Mouse (Mus musculus) liver, embryonic 13.5 days (tissue): ENCODE data around the gene Map1lc3a. TPM values are rescaled to one million over a fixed set of nuclear protein-coding genes. Genes with fewer than 3 reads are reported as not detected.

ENCODE experiments used
- ATAC-seq: fragments of 200-750 bp; cut with Nextera tagmentation; 2 replicates; pipeline ENCODE4 v1.8.0; 2017; ENCODE audit warnings: low read depth, mild to moderate bottlenecking, moderate number of reproducible peaks, moderate library complexity
- DNase-seq: peaks from one replicate; pipeline ENCODE4 v3.0.0; 2022
- H3K27ac ChIP-seq: fragments of 300-500 bp; sonication (generic); 2 replicates; pipeline ENCODE4 v1.5.1; 2015; ENCODE audit warnings: moderate library complexity, mild to moderate bottlenecking, inconsistent platforms
- H3K27me3 ChIP-seq: fragments of 300-500 bp; sonication (generic); 2 replicates; pipeline ENCODE4 v1.6.1; 2015; ENCODE audit warnings: mild to moderate bottlenecking, inconsistent platforms
- H3K36me3 ChIP-seq: fragments of 300-500 bp; sonication (generic); 2 replicates; pipeline ENCODE4 v1.6.1; 2015; ENCODE audit warnings: mild to moderate bottlenecking, inconsistent platforms
- H3K4me1 ChIP-seq: fragments of 300-500 bp; sonication (generic); replicated peaks from 2 replicates; pipeline ENCODE4 v1.6.1; 2015; ENCODE audit warnings: inconsistent platforms
- H3K4me2 ChIP-seq: fragments of 300-500 bp; sonication (generic); 2 replicates; pipeline ENCODE4 v1.6.1; 2015; ENCODE audit warnings: inconsistent platforms, mild to moderate bottlenecking, moderate library complexity
- H3K4me3 ChIP-seq: fragments of 300-500 bp; sonication (generic); replicated peaks from 2 replicates; pipeline ENCODE4 v1.5.1; 2015; ENCODE audit warnings: mild to moderate bottlenecking, inconsistent platforms
- H3K9ac ChIP-seq: fragments of 300-500 bp; sonication (generic); 2 replicates; pipeline ENCODE4 v1.6.1; 2015; ENCODE audit warnings: mild to moderate bottlenecking, inconsistent platforms
- H3K9me3 ChIP-seq: fragments of 300-500 bp; sonication (generic); replicated peaks from 2 replicates; pipeline ENCODE4 v1.6.1; 2016; ENCODE audit warnings: inconsistent platforms
- WGBS: fragments of 180-500 bp; shearing (Covaris S2); methylation state at CpG from one replicate; pipeline ENCODE4 v1.1.7; 2015; ENCODE audit not compliant: insufficient replicate concordance; 5-methylcytosine and 5-hydroxymethylcytosine counted together
- polyA plus RNA-seq: library from polyadenylated mRNA; unstranded; fragments of >200 nt; fragmentation: Nextera tagmentation; extraction: Ambion mirVana; gene quantifications from 2 replicates; pipeline ENCODE4 v1.2.1, GENCODE M21; 2015

Map1lc3a gene
- polyA plus RNA-seq, 1 experiment from 2014 or later = 23.4 TPM

- 71% methylated on average over 5 of the region's 5 CpGs for WGBS
- Histone ChIP-seq H3K4me3 (no peak overlapping the region), H3K4me2 (no peak overlapping the region), H3K27ac (no peak overlapping the region), H3K27me3 (no peaks in the 10 kb centered on the region), H3K9me3 (no peaks in the 10 kb centered on the region), H3K9ac (no peak overlapping the region), H3K36me3 (no peaks in the 10 kb centered on the region), H3K4me1 (no peaks in the 10 kb centered on the region)
- no peak for DNase-seq
- no peak for ATAC-seq
Measured at GRCm38 (mm10) chr2:155266896-155267295, 9.2 kb upstream of the Map1lc3a start.

- no peak overlapping the region for H3K4me2 ChIP-seq
- no peak overlapping the region for H3K9ac ChIP-seq
- H3K27ac ChIP-seq = no peak overlapping the region
- H3K4me3 ChIP-seq = no peak overlapping the region
- H3K4me1 ChIP-seq = peaks cover 11% of the 10 kb centered on the region
- no peaks in the 10 kb centered on the region for H3K36me3 ChIP-seq
- WGBS = 72% methylated on average over 6 of the region's 6 CpGs
- no peak for DNase-seq
- no peaks in the 10 kb centered on the region for H3K9me3 ChIP-seq
- ATAC-seq = no peak
- no peaks in the 10 kb centered on the region for H3K27me3 ChIP-seq
Measured at GRCm38 (mm10) chr2:155271957-155272356, 4.1 kb upstream of the Map1lc3a start.

GRCm38 (mm10) chr2:155272396-155273170 is 3.5 kb upstream of the Map1lc3a start:
- Histone ChIP-seq H3K27ac (no peak overlapping the region), H3K36me3 (no peaks in the 10 kb centered on the region), H3K9me3 (no peaks in the 10 kb centered on the region), H3K27me3 (no peaks in the 10 kb centered on the region), H3K4me1 (peaks cover 16% of the 10 kb centered on the region), H3K9ac (no peak overlapping the region), H3K4me2 (no peak overlapping the region), H3K4me3 (no peak overlapping the region)
- no peak for DNase-seq
- ATAC-seq = no peak
- WGBS = 63% methylated on average over 10 of the region's 10 CpGs

- H3K4me1 ChIP-seq = peaks cover 16% of the 10 kb centered on the region
- H3K36me3 ChIP-seq = 0 out of 2 replicates have a peak, but pooled peaks cover 3% of the 10 kb centered on the region
- H3K27ac ChIP-seq = no peak overlapping the region
- H3K27me3 ChIP-seq = no peaks in the 10 kb centered on the region
- no peak overlapping the region for H3K9ac ChIP-seq
- ATAC-seq (no peak), DNase-seq (no peak)
- H3K9me3 ChIP-seq = no peaks in the 10 kb centered on the region
- no peak overlapping the region for H3K4me2 ChIP-seq
- 77% methylated on average over 8 of the region's 8 CpGs for WGBS
- H3K4me3 ChIP-seq = no peak overlapping the region
Measured at GRCm38 (mm10) chr2:155273603-155274002, 2.5 kb upstream of the Map1lc3a start.

GRCm38 (mm10) chr2:155276621-155277175 is 601 bp downstream of the Map1lc3a start:
- H3K4me1 ChIP-seq = peaks cover 16% of the 10 kb centered on the region
- H3K4me2 ChIP-seq = peak overlapping the region; percentile 98
- H3K9ac ChIP-seq = peak overlapping the region; percentile 86
- 1% methylated on average over 31 of the region's 49 CpGs for WGBS
- ATAC-seq = peak; percentile 89
- DNase-seq = peak; percentile 65
- H3K9me3 ChIP-seq = no peaks in the 10 kb centered on the region
- H3K36me3 ChIP-seq = 0 out of 2 replicates have a peak, but pooled peaks cover 3% of the 10 kb centered on the region
- H3K4me3 ChIP-seq = peak overlapping the region; percentile 91
- H3K27me3 ChIP-seq = no peaks in the 10 kb centered on the region
- peak overlapping the region; percentile 75 for H3K27ac ChIP-seq

- Histone ChIP-seq H3K4me3 (no peak overlapping the region), H3K4me2 (0 out of 2 replicates have a peak overlapping the region, but pooled peaks have one; percentile 98), H3K36me3 (0 out of 2 replicates have a peak, but pooled peaks cover 3% of the 10 kb centered on the region), H3K9ac (no peak overlapping the region), H3K27ac (no peak overlapping the region), H3K27me3 (no peaks in the 10 kb centered on the region), H3K4me1 (peaks cover 16% of the 10 kb centered on the region), H3K9me3 (no peaks in the 10 kb centered on the region)
- DNase-seq (no peak), ATAC-seq (no peak)
- whole genome bisulfite sequencing = 90% methylated on average over 2 of the region's 2 CpGs
Measured at GRCm38 (mm10) chr2:155277721-155278120, 1.6 kb downstream of the Map1lc3a start.

GRCm38 (mm10) chr2:155278361-155278760 is 2.3 kb downstream of the Map1lc3a start:
- H3K27me3 ChIP-seq = no peaks in the 10 kb centered on the region
- H3K9ac ChIP-seq = no peak overlapping the region
- peaks cover 16% of the 10 kb centered on the region for H3K4me1 ChIP-seq
- H3K27ac ChIP-seq = no peak overlapping the region
- DNase-seq (no peak), ATAC-seq (no peak)
- no peak overlapping the region for H3K4me3 ChIP-seq
- WGBS = 85% methylated on average over 7 of the region's 7 CpGs
- H3K9me3 ChIP-seq = no peaks in the 10 kb centered on the region
- H3K4me2 ChIP-seq = no peak overlapping the region
- 0 out of 2 replicates have a peak, but pooled peaks cover 3% of the 10 kb centered on the region for H3K36me3 ChIP-seq

GRCm38 (mm10) chr2:155279163-155279562 is 3.1 kb downstream of the Map1lc3a start:
- no peak overlapping the region for H3K27ac ChIP-seq
- no peak overlapping the region for H3K9ac ChIP-seq
- peaks cover 16% of the 10 kb centered on the region for H3K4me1 ChIP-seq
- H3K4me3 ChIP-seq = no peak overlapping the region
- H3K4me2 ChIP-seq = no peak overlapping the region
- H3K36me3 ChIP-seq = 0 out of 2 replicates have a peak, but pooled peaks cover 3% of the 10 kb centered on the region
- no peaks in the 10 kb centered on the region for H3K9me3 ChIP-seq
- DNase-seq = no peak
- ATAC-seq = no peak
- 78% methylated on average over 4 of the region's 4 CpGs for WGBS
- no peaks in the 10 kb centered on the region for H3K27me3 ChIP-seq

GRCm38 (mm10) chr2:155280116-155280515 is 4.0 kb downstream of the Map1lc3a start:
- H3K4me1 ChIP-seq = peaks cover 16% of the 10 kb centered on the region
- no peak for ATAC-seq

GRCm38 (mm10) chr2:155283793-155284192 is 7.7 kb downstream of the Map1lc3a start:
- Histone ChIP-seq H3K36me3 (0 out of 2 replicates have a peak, but pooled peaks cover 2% of the 10 kb centered on the region), H3K4me1 (peaks cover 14% of the 10 kb centered on the region), H3K4me2 (no peak overlapping the region), H3K27ac (no peak overlapping the region), H3K9me3 (no peaks in the 10 kb centered on the region), H3K4me3 (no peak overlapping the region), H3K9ac (no peak overlapping the region), H3K27me3 (no peaks in the 10 kb centered on the region)
- no peak for DNase-seq
- WGBS = 71% methylated on average over 4 of the region's 4 CpGs
- ATAC-seq = no peak

More at GRCm38 (mm10) chr2:155280116-155280515, 4.0 kb downstream of the Map1lc3a start:
- no peak overlapping the region for H3K27ac ChIP-seq
- H3K9ac ChIP-seq = no peak overlapping the region
- no peak overlapping the region for H3K4me3 ChIP-seq
- no peak overlapping the region for H3K4me2 ChIP-seq
- H3K27me3 ChIP-seq = no peaks in the 10 kb centered on the region
- H3K9me3 ChIP-seq = no peaks in the 10 kb centered on the region
- DNase-seq = no peak
- 0 out of 2 replicates have a peak, but pooled peaks cover 3% of the 10 kb centered on the region for H3K36me3 ChIP-seq
- WGBS = 74% methylated on average over 2 of the region's 2 CpGs

GRCm38 (mm10) chr2:155284647-155285046 is 8.6 kb downstream of the Map1lc3a start:
- Histone ChIP-seq H3K4me3 (no peak overlapping the region), H3K27me3 (no peaks in the 10 kb centered on the region), H3K9ac (no peak overlapping the region), H3K27ac (no peak overlapping the region), H3K4me2 (no peak overlapping the region), H3K9me3 (no peaks in the 10 kb centered on the region), H3K4me1 (peaks cover 14% of the 10 kb centered on the region), H3K36me3 (0 out of 2 replicates have a peak, but pooled peaks cover 2% of the 10 kb centered on the region)
- 81% methylated on average over 7 of the region's 7 CpGs for WGBS
- ATAC-seq = no peak
- no peak for DNase-seq
